Mouse (Mus musculus): ENCODE data around the gene Miox.
A peak's percentile ranks its signal among the peaks of the same experiment; 100 is the strongest.

Gene Miox

GRCm38 (mm10) chr15:89316146-89316545, 18.1 kb upstream of the Miox start:
- DNase-seq (ENCODE audit: low spot score): peak; percentile 29

GRCm38 (mm10) chr15:89321264-89321663, 12.9 kb upstream of the Miox start:
- no peak for DNase-seq (ENCODE audit: low spot score)

GRCm38 (mm10) chr15:89322670-89323522, 11.3 kb upstream of the Miox start, which contains the start of gene Adm2:
TSS of gene Adm2 (plus strand) at chr15:89322720.
- no peak for DNase-seq (ENCODE audit: low spot score)

- DNase-seq (ENCODE audit: low spot score): no peak
Observed at GRCm38 (mm10) chr15:89323656-89324055, 10.5 kb upstream of the Miox start.

GRCm38 (mm10) chr15:89326441-89326840, 7.8 kb upstream of the Miox start:
- no peak for DNase-seq (ENCODE audit: low spot score)

GRCm38 (mm10) chr15:89334774-89335537, 758 bp downstream of the Miox start:
- no peak for DNase-seq (ENCODE audit: low spot score)

- no peak for DNase-seq (ENCODE audit: low spot score)
Observed at GRCm38 (mm10) chr15:89336422-89336821, 2.2 kb downstream of the Miox start.

- no peak for DNase-seq (ENCODE audit: low spot score)
Observed at GRCm38 (mm10) chr15:89339696-89340095, 5.5 kb downstream of the Miox start.

GRCm38 (mm10) chr15:89340136-89340535, 5.9 kb downstream of the Miox start:
- no peak for DNase-seq (ENCODE audit: low spot score)

GRCm38 (mm10) chr15:89341678-89342077, 7.5 kb downstream of the Miox start:
- no peak for DNase-seq (ENCODE audit: low spot score)

GRCm38 (mm10) chr15:89343325-89343724, 9.1 kb downstream of the Miox start:
- no peak for DNase-seq (ENCODE audit: low spot score)

GRCm38 (mm10) chr15:89350447-89350846, 16.2 kb downstream of the Miox start:
- no peak for DNase-seq (ENCODE audit: low spot score)

GRCm38 (mm10) chr15:89351302-89351701, 17.1 kb downstream of the Miox start:
- no peak for DNase-seq (ENCODE audit: low spot score)

GRCm38 (mm10) chr15:89352054-89352453, 17.9 kb downstream of the Miox start:
- no peak for DNase-seq (ENCODE audit: low spot score)

GRCm38 (mm10) chr15:89352795-89353194, 18.6 kb downstream of the Miox start:
- DNase-seq (ENCODE audit: low spot score): no peak

- DNase-seq (ENCODE audit: low spot score): no peak
Observed at GRCm38 (mm10) chr15:89353837-89354236, 19.6 kb downstream of the Miox start.

- peak; percentile 18 for DNase-seq (ENCODE audit: low spot score)
Observed at GRCm38 (mm10) chr15:89354455-89354854, 20.3 kb downstream of the Miox start.

GRCm38 (mm10) chr15:89355241-89356187, 21.3 kb downstream of the Miox start, which contains the start of the genes Lmf2 and Ncaph2:
TSS of gene Lmf2 (minus strand) at chr15:89355659.
TSS of gene Ncaph2 (plus strand) at chr15:89355719.
- peak; percentile 99 for DNase-seq (ENCODE audit: low spot score)

GRCm38 (mm10) chr15:89356372-89356771, 22.2 kb downstream of the Miox start:
- DNase-seq (ENCODE audit: low spot score): peak; percentile 94

GRCm38 (mm10) chr15:89358784-89359183, 24.6 kb downstream of the Miox start:
- DNase-seq (ENCODE audit: low spot score): no peak

- no peak for DNase-seq (ENCODE audit: low spot score)
Observed at GRCm38 (mm10) chr15:89363051-89363450, 28.9 kb downstream of the Miox start.

- no peak for DNase-seq (ENCODE audit: low spot score)
Observed at GRCm38 (mm10) chr15:89365141-89365551, 30.9 kb downstream of the Miox start.
